Mouse (Mus musculus): ENCODE measurements at regions not wholly inside any gene's neighbourhood (a gene's known extent, or its start where the extent isn't known, plus 50 kb on each side); places are given as distances from the start of the nearest gene placed in this dataset.

- DNase-seq (ENCODE audit: low spot score in 2 of 2): no peak
These were observed 103.9 kb upstream of the Ccnd1 start for GRCm38 (mm10) chr7:145043455-145044149.

GRCm38 (mm10) chr7:145040871-145041270, 101.1 kb upstream of the Ccnd1 start:
- DNase-seq (ENCODE audit: low spot score in 2 of 2): no peak

- DNase-seq (ENCODE audit: low spot score in 2 of 2): no peak
These were observed 94.7 kb upstream of the Ccnd1 start for GRCm38 (mm10) chr7:145034385-145034784.

GRCm38 (mm10) chr7:145031275-145031674, 91.5 kb upstream of the Ccnd1 start:
- no peak for DNase-seq (ENCODE audit: low spot score in 2 of 2)

- peak; percentile 75 to 76 for DNase-seq (ENCODE audit: low spot score in 2 of 2)
These were observed 91.0 kb upstream of the Ccnd1 start for GRCm38 (mm10) chr7:145030635-145031141.

- no peak for DNase-seq (ENCODE audit: low spot score in 2 of 2)
These were observed 89.9 kb upstream of the Ccnd1 start for GRCm38 (mm10) chr7:145029622-145030021.

GRCm38 (mm10) chr7:145029124-145029523, 89.4 kb upstream of the Ccnd1 start:
- DNase-seq (ENCODE audit: low spot score in 2 of 2): no peak

- DNase-seq (ENCODE audit: low spot score in 2 of 2): no peak
These were observed 87.3 kb upstream of the Ccnd1 start for GRCm38 (mm10) chr7:145027061-145027460.

- no peak for DNase-seq (ENCODE audit: low spot score in 2 of 2)
These were observed 86.2 kb upstream of the Ccnd1 start for GRCm38 (mm10) chr7:145026014-145026285.

GRCm38 (mm10) chr7:145025186-145026013, 85.7 kb upstream of the Ccnd1 start:
- DNase-seq (ENCODE audit: low spot score in 2 of 2): no peak

- DNase-seq (ENCODE audit: low spot score in 2 of 2): no peak
These were observed 84.9 kb upstream of the Ccnd1 start for GRCm38 (mm10) chr7:145024651-145025050.

GRCm38 (mm10) chr7:145019137-145019536, 79.4 kb upstream of the Ccnd1 start:
- DNase-seq (ENCODE audit: low spot score in 2 of 2): no peak

- no peak for DNase-seq (ENCODE audit: low spot score in 2 of 2)
These were observed 78.4 kb upstream of the Ccnd1 start for GRCm38 (mm10) chr7:145018149-145018548.

- no peak for DNase-seq (ENCODE audit: low spot score in 2 of 2)
These were observed 75.8 kb upstream of the Ccnd1 start for GRCm38 (mm10) chr7:145015463-145016085.

- no peak for DNase-seq (ENCODE audit: low spot score in 2 of 2)
These were observed 71.0 kb upstream of the Ccnd1 start for GRCm38 (mm10) chr7:145010757-145011156.

- DNase-seq (ENCODE audit: low spot score in 2 of 2): no peak
These were observed 70.3 kb upstream of the Ccnd1 start for GRCm38 (mm10) chr7:145010004-145010403.

GRCm38 (mm10) chr7:145008662-145009333, 69.1 kb upstream of the Ccnd1 start:
- DNase-seq (ENCODE audit: low spot score in 2 of 2): no peak

GRCm38 (mm10) chr7:145007216-145007615, 67.5 kb upstream of the Ccnd1 start:
- DNase-seq (ENCODE audit: low spot score in 2 of 2): no peak

- DNase-seq (ENCODE audit: low spot score in 2 of 2): no peak
These were observed 61.9 kb upstream of the Ccnd1 start for GRCm38 (mm10) chr7:145001503-145002084.

GRCm38 (mm10) chr7:144999741-145000140, 60.0 kb upstream of the Ccnd1 start:
- peak in 1 of 2 experiments; percentile 6 for DNase-seq (ENCODE audit: low spot score in 2 of 2)

- no peak for DNase-seq (ENCODE audit: low spot score in 2 of 2)
These were observed 57.1 kb upstream of the Ccnd1 start for GRCm38 (mm10) chr7:144996847-144997246.

GRCm38 (mm10) chr7:144994229-144994628, 54.5 kb upstream of the Ccnd1 start:
- DNase-seq (ENCODE audit: low spot score in 2 of 2): no peak
